ENCODE assay signal across 26 mouse cellular contexts in genomic region chr2:45901892-45902291, GRCm38 (mm10).
DNase-seq lines count a peak whose midpoint lies in the region; ATAC-seq and TF ChIP-seq lines count a peak whose summit lies in the region.
"Had no signal": no experiment of that assay in that cellular context is flagged by ENCODE, and none has a peak within 500 bp of the region (broad histone marks: within the 10 kb centered on the region; RNA-seq: fewer than 3 reads in every experiment).

No protein-coding gene starts in this region.

- H3K27ac ChIP-seq in MEL (ENCODE audit: control insufficient read depth, low read depth, low read length): no peak overlapping the region
- no peak overlapping the region for H3K27ac ChIP-seq in limb, embryonic 10.5 days
- no peak overlapping the region for H3K27ac ChIP-seq in forebrain, embryonic 11.5 days (ENCODE audit: low read depth, low read length)
- H3K27ac ChIP-seq: embryonic facial prominence, embryonic 13.5 days; embryonic facial prominence, embryonic 15.5 days; forebrain, embryonic 10.5 days; forebrain, embryonic 13.5 days; forebrain, embryonic 15.5 days had no signal

- H3K4me3 ChIP-seq in MEL (ENCODE audit: control insufficient read depth in 1 of 2, insufficient read depth in 1 of 2, low read depth in 2 of 2, low read length in 2 of 2): no peak overlapping the region
- H3K4me3 ChIP-seq in limb, embryonic 10.5 days: no peak overlapping the region
- H3K4me3 ChIP-seq in forebrain, embryonic 11.5 days (ENCODE audit: low read depth, low read length): no peak overlapping the region
- H3K4me3 ChIP-seq: embryonic facial prominence, embryonic 13.5 days; embryonic facial prominence, embryonic 15.5 days; erythroblast, embryonic 14.5 days; forebrain, embryonic 10.5 days; forebrain, embryonic 13.5 days; forebrain, embryonic 15.5 days had no signal

- TF ChIP-seq EP300 in MEL (IDR thresholded peaks at IDR 0.05; ENCODE audit: low read depth in 1 of 2, low read length in 2 of 2): no peak

- 97% methylated on average over 4 of the region's 4 CpGs for WGBS in limb, embryonic 10.5 days
- WGBS in forebrain, embryonic 11.5 days: 91% methylated on average over 4 of the region's 4 CpGs

- no peak overlapping the region for H3K9ac ChIP-seq in MEL (ENCODE audit: control insufficient read depth, low read depth, low read length, poor library complexity, severe bottlenecking)
- no peak overlapping the region for H3K9ac ChIP-seq in forebrain, embryonic 11.5 days (ENCODE audit: low read length)
- H3K9ac ChIP-seq: embryonic facial prominence, embryonic 13.5 days; embryonic facial prominence, embryonic 15.5 days; forebrain, embryonic 13.5 days; forebrain, embryonic 15.5 days; forebrain, postnatal 0 days had no signal

- H3K27me3 ChIP-seq in MEL (ENCODE audit: control insufficient read depth in 1 of 2, insufficient read depth in 2 of 2, low read length in 2 of 2): no peaks in the 10 kb centered on the region
- no peaks in the 10 kb centered on the region for H3K27me3 ChIP-seq in limb, embryonic 10.5 days (ENCODE audit: low read depth, poor library complexity, severe bottlenecking)
- H3K27me3 ChIP-seq in forebrain, embryonic 11.5 days (ENCODE audit: control insufficient read depth, insufficient read depth, low read length): no peaks in the 10 kb centered on the region
- H3K27me3 ChIP-seq: CH12.LX; embryonic facial prominence, embryonic 13.5 days; embryonic facial prominence, embryonic 15.5 days; forebrain, embryonic 13.5 days; forebrain, embryonic 15.5 days had no signal

- H3K79me2 ChIP-seq in MEL (ENCODE audit: control insufficient read depth, insufficient read depth, low read length, poor library complexity): no peaks in the 10 kb centered on the region

- H3K4me1 ChIP-seq in MEL (ENCODE audit: control insufficient read depth in 1 of 2, insufficient read depth in 2 of 2, low read length in 2 of 2): no peaks in the 10 kb centered on the region
- H3K4me1 ChIP-seq in limb, embryonic 10.5 days: no peaks in the 10 kb centered on the region
- H3K4me1 ChIP-seq in forebrain, embryonic 11.5 days (replicated peaks; ENCODE audit: control insufficient read depth, insufficient read depth, low read length): no peaks in the 10 kb centered on the region
- H3K4me1 ChIP-seq: embryonic facial prominence, embryonic 13.5 days; embryonic facial prominence, embryonic 15.5 days; forebrain, embryonic 10.5 days; forebrain, embryonic 13.5 days; forebrain, embryonic 15.5 days had no signal

- ATAC-seq in megakaryocyte, adult 5-6 weeks (ENCODE audit: poor library complexity, severe bottlenecking): peak; percentile 72
- peak; percentile 79 for ATAC-seq in monocyte, adult 5-6 weeks (replicated peaks; ENCODE audit: insufficient number of reproducible peaks, low FRiP score, low TSS enrichment, poor library complexity, severe bottlenecking)
- no peak for ATAC-seq in forebrain, embryonic 11.5 days (replicated peaks; ENCODE audit: low FRiP score)
- ATAC-seq: CD4-positive, CD25-positive, alpha-beta regulatory T cell, adult 4 months; forebrain, embryonic 13.5 days; forebrain, embryonic 15.5 days; forebrain, postnatal 0 days had no signal

- no peaks in the 10 kb centered on the region for H3K9me3 ChIP-seq in MEL (replicated peaks; ENCODE audit: insufficient read depth, low read length)
- H3K9me3 ChIP-seq in limb, embryonic 10.5 days (replicated peaks): no peaks in the 10 kb centered on the region
- no peaks in the 10 kb centered on the region for H3K9me3 ChIP-seq in forebrain, embryonic 11.5 days (ENCODE audit: control insufficient read depth, low read length)
- H3K9me3 ChIP-seq: embryonic facial prominence, embryonic 13.5 days; embryonic facial prominence, embryonic 15.5 days; forebrain, embryonic 10.5 days; forebrain, embryonic 13.5 days; forebrain, embryonic 15.5 days; G1E had no signal

- no peak overlapping the region for H3K4me2 ChIP-seq in forebrain, embryonic 11.5 days (ENCODE audit: low read depth, low read length, severe bottlenecking)
- H3K4me2 ChIP-seq: embryonic facial prominence, embryonic 13.5 days; embryonic facial prominence, embryonic 15.5 days; forebrain, embryonic 13.5 days; forebrain, embryonic 15.5 days had no signal

- TF ChIP-seq CTCF in MEL (IDR thresholded peaks at IDR 0.05 in 2 of 3, conservative IDR thresholded peaks at IDR 0.05 in 1 of 3; ENCODE audit: control insufficient read depth in 1 of 3, insufficient read depth in 1 of 3, low read depth in 2 of 3, low read length in 3 of 3, poor library complexity in 1 of 3, severe bottlenecking in 1 of 3): no peak

- no peak for TF ChIP-seq RAD21 in MEL (IDR thresholded peaks at IDR 0.05; ENCODE audit: low read depth, low read length)

- H3K36me3 ChIP-seq in MEL (ENCODE audit: control insufficient read depth in 1 of 2, insufficient read depth in 2 of 2, low read length in 2 of 2): no peaks in the 10 kb centered on the region
- H3K36me3 ChIP-seq in limb, embryonic 10.5 days: no peaks in the 10 kb centered on the region
- H3K36me3 ChIP-seq in forebrain, embryonic 11.5 days (ENCODE audit: control insufficient read depth, insufficient read depth, low read length): no peaks in the 10 kb centered on the region
- H3K36me3 ChIP-seq: embryonic facial prominence, embryonic 13.5 days; embryonic facial prominence, embryonic 15.5 days; forebrain, embryonic 10.5 days; forebrain, embryonic 15.5 days; G1E had no signal

- DNase-seq in MEL (ENCODE audit: low read depth, low spot score): no peak
- no peak for DNase-seq in limb, embryonic 10.5 days (ENCODE audit: low spot score)
- DNase-seq in forebrain, embryonic 11.5 days (ENCODE audit: low spot score): no peak
- DNase-seq: adrenal gland, adult 2 months; adrenal gland, postnatal 10 days; adrenal gland, postnatal 25 days; B cell, adult 2 months; cerebellum, adult 11 months; cerebellum, adult 18-20 months; cerebellum, adult 8-10 months; cerebellum, adult 9-11 months; cerebellum, postnatal 14 days; cerebellum, postnatal 36 days; embryo, embryonic 11 days; forebrain, postnatal 0 days had no signal

- no peak for TF ChIP-seq POLR2A in MEL (IDR thresholded peaks at IDR 0.05; ENCODE audit: control insufficient read depth in 1 of 2, insufficient read depth in 1 of 2, low read depth in 1 of 2, low read length in 2 of 2, poor library complexity in 1 of 2)

TF ChIP-seq in MEL, 35 proteins besides CTCF, POLR2A, EP300 and RAD21:
- 0 out of 2 replicates have a peak, but pooled peaks have one; percentile 30 for TF ChIP-seq ZNF384 (IDR thresholded peaks at IDR 0.05; ENCODE audit: low read depth, low read length)
- TF ChIP-seq TCF12 (IDR thresholded peaks at IDR 0.05; ENCODE audit: low read depth, low read length): no peak
